Mouse (Mus musculus) thymus, adult 2 months (tissue): ENCODE data around the gene Mrpl51.

Experiments used
- CTCF ChIP-seq: fragments of 200-500 bp; IDR thresholded peaks from 2 replicates; pipeline ENCODE4 v1.5.1; 2012; ENCODE audit warnings: mild to moderate bottlenecking, control low read depth, low read length, moderate library complexity, borderline replicate concordance; ENCODE audit not compliant: control insufficient read depth, poor library complexity, insufficient read depth; ENCODE audit errors: extremely low read depth
- POLR2A ChIP-seq: fragments of 200-500 bp; IDR thresholded peaks from 2 replicates; pipeline ENCODE4 v1.6.1; 2012; ENCODE audit warnings: mild to moderate bottlenecking, low read length, control low read depth, moderate library complexity; ENCODE audit not compliant: control insufficient read depth, poor library complexity, insufficient read depth; ENCODE audit errors: extremely low read depth

- TF ChIP-seq POLR2A: no peak
- no peak for TF ChIP-seq CTCF
Measured at GRCm38 (mm10) chr6:125154550-125154949, 37.1 kb upstream of the Mrpl51 start.
